Mouse (Mus musculus): ENCODE results near the gene Adat2.
A peak's percentile ranks its signal among the peaks of the same experiment; 100 is the strongest.

Gene Adat2

DNA sequence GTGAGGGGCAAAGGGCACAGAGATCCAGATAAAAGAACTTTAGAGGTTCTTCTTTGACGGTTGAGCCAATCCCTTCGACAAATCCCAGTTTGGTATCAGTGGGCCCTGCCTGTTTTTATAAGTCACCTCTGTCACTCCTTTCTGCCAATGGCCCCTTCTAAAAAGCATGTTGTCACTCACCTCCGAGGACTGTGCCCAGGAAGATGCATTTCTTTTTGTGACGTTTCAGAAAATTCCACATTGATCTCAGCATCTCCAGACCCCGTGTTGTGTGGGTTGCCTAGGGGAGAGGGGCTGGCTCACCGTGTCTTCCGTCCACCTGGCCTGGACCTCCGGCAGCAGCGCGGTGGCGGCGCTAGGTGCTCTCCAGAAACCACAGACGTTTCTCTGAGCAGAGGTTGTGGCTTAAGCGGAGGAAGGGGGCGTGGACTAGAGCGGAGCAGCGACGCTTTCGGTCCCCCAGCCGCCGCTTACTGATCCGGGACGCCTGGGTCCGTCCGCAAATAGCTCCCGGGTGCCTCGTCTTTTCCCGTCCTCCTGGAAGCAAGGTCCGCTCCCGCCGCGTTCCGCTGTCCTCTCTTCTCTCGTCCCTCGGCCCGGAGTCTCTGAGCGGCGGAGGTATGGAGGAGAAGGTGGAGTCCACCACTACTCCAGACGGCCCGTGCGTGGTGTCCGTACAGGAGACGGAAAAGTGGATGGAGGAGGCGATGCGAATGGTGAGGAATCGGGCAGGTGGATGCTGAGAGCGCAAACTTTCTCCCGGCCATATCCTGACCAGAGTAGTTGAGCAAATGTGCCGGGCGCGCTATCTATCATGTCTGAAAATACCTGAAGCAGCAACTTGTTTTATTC lies at the start of gene Adat2, which contains the start of gene Pex3:
Adat2 (plus strand) TSS at position 249 of the 852 bp plus-strand sequence.
Pex3 (minus strand) TSS at position 497 of the 852 bp plus-strand sequence.
- DNase-seq, result peak; percentile 86 to 91

DNA sequence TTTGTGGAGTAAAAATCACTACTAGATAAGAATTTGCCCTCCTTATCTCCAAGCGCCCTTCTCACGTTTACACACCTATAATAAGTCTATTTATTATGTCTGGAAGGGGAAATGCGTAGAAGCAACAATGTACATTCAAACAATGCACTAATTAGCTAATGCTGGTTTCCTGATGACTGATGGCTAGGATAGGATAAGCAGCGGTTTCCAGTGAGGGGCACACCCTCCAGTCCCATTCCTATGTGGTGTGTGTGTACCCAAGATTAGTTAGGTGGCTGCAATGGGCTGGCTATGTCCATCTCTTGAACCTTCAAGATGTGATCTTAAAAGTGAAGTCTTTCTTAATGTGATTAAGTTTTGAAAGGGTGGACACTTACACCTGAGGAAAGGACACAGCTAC lies 30.8 kb upstream of the Adat2 start:
- DNase-seq, result no peak

DNA sequence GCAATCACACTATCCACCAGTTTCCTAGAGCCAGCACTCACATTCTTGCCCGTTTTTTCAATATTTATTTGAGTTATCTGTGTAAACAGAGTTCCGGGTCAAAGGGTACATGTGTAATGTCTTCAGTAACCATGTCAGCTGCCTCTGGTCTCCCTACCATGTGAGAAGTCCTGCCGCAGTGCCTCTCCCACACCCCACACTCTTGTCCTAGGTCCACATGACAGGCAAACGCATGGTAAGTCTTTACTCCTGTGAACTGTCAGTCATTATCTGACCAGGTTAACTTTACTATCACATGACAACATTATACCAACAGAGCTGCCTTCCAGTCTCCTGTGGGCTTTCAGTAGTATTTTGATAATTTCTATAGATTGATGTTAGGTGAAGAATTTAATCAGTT lies 24.5 kb upstream of the Adat2 start:
- DNase-seq, result no peak

DNA sequence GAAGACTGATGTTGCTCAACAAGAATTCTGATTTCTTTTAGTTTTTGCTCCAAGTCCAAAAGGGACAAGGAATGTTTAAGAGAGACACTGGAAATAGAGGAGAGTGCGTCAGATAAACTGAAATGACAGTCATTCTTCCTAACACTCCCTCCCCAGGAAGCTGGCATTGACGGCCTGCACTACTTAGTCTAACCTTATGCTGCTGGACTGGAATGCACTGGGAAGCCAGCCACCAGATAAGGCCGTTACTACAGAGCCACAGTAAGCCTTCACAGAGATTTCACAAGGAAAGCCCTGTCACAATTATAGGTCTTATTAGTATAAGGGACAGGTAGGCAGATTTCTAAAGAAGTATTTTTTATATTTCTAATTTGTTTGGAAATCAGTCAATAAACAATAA lies 17.9 kb upstream of the Adat2 start:
- DNase-seq, result no peak

DNA sequence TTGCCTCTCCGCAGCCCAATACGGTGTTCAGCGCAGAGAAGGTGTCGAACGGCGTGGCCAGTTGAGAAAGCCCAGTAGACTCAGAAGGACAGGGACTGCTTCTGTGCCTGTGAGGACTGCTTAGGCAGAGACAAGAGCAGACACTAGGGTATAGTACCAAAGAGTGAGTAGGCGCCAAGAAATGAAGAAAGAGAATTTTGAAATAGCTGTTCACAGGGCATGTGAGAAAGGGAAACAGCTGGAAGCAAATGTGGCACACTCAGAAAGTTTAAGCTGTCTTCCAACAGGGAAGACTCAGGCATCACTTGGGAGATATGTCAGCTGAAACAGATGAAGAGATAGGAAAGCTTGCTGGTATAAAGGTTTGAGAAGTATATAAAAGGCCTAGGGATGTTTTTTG lies 16.0 kb upstream of the Adat2 start:
- no peak for DNase-seq

DNA sequence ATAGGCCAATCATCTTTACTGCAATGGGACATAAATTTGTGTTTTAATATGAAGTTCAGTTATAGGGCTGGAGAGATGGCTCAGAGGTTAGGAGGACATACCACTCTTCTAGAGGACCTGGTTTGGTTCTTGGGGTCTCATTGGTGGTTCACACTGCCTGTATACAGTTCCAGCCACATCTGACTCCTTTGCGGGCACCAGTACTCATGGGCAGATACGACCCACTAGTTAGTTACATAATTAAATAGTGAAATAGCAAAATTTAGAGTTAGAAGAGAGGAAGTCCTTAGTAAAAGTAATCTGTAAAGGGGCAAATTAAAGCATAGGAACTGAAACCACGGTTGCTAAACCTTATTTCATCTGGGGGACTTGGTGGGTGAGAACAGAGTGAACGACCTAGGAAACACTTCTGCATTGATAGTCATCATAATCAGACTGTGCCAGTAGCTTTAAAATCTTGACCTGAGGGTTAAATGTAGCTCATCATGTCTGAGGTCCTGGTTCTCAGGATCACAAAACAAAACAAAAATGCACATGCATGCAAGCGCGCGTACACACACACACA lies 12.8 kb upstream of the Adat2 start:
- DNase-seq, result no peak

DNA sequence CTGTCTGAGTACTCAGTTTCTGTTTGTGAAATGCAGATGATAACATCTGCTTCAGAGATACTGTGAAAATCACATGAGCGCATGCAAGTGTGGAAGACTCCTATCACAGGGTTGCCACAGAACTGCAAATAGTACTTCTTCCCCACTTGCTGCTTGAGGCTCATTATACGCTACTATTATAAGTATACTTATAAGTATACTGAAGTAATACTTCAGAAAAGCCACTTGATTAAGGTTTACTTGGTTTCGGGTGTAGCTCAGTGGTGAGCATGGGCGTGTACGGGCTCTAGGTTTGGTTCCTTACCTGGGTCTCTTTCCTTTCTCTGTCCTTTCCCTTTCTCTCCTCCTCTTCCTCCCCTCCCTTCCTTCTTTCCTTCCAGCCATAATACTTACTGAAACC lies 11.0 kb upstream of the Adat2 start:
- DNase-seq, result no peak

DNA sequence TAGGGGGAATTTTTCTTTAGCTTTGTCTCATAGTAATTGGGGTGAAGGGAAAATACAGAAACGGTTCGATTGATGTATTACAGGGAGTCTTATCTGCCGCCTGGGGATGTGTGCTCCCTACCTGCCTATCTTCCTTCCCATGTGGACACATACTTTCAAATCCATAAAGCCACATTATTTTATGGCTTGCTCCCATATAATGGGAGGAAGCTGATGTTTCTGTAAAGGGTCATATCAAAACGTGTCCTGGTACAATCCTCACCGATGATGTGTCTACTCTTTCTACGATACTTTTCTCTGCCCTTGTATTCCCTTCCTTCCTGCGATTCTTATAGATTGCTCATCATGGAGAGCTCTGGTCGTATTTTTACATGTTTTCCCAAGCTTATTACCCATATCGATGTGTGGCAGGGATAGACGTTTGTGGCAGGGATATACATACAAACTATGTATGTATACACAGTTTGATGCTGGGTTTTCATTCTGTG lies 848 bp downstream of the Adat2 start:
- no peak for DNase-seq

DNA sequence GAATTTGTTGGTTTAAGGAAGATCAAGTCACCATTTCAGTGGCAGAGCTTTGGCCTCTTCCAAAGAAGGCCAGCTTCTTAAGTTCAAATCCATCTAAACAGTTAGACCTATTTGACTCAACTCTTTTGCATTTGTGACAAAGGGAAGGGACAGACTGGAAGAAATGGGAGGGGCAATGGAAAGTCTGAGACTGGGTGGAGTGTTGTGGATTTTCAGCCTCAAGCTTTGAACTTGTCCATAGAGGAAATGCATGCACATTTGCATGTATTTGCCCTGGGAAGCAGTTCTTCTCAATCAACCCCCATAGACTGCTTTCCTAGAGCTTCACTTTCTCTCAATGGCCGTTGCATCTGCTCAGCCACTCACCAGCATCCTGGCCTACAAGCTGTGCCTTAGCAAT lies 1.6 kb downstream of the Adat2 start:
- no peak for DNase-seq

DNA sequence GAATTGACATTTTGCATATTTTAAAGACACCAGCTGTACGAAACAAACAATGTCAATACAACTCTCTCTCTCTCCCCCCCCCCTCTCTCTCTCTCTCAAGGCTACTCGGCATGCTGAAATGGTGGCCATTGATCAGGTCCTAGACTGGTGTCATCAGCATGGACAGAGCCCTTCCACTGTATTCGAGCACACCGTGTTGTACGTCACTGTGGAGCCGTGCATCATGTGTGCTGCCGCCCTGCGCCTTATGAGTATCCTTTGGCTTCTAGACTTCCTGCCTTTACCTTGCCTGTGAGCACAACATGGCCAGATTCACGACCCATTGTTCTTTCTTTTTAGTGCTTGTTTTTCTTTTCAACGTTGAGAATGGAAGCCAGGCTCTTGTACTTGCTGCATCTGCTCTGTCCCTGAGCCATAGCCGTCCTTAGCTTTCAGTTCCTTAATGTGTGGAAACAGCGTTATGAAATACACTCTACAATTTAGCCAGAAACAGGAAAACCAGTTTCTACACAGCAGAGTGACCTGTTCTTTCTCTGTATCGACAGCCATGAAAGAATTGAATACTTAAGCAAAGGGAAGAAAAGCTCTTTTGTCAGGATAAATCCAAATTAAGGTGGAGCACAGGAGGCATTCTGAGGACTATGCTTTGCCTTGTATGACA lies 7.5 kb downstream of the Adat2 start:
- no peak for DNase-seq

DNA sequence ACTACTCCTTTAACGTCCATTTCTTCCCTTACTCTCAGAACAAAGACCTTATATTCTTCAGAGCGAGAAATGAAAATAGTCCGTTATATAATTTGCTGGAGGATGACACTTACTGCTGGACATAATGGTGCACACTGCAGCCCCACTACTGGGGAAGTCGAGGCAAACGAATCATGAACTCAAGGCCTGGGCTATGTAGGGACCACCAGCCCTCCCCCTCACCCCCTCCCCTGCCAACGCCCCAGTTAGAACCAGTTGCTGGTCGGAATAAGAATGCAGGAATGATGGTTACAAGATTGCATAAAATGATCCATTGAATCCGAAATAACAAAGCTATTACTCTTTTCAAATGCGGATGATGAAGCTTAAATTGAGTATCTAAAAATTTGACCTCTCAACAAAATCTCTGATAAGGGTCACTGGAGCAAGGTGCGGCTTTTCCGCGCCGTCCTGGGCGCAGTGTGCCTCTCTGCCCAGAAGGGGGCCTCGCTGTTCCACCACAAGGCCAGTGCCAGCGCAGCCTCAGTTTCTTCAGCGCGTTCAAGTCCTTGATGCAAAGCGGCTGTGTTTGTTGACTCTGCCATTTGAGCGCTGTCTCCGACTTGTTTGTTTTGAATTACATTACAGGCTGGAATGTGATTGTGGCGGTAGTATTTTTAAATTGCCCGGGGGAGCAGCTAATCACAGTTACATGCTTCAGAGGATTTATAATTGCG lies 11.8 kb downstream of the Adat2 start:
- peak; percentile 73 to 75 for DNase-seq

DNA sequence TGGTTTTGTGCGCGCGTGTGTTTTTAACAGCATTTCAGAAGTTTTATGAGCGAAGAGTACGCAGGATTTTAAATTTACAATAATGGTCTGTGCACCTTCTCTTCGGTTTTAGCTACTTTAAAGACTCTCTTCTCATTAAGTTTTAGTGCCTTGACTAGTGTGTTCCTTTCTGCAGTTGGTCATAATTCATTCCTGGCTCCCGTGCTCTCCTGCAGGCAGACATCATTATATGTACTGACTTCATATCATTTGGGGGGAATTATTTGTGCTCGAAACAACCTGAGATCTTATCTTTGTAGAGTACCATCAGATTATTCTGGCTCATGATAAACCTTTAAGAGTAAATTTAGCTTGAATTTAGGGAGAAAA lies 12.4 kb downstream of the Adat2 start:
- no peak for DNase-seq

DNA sequence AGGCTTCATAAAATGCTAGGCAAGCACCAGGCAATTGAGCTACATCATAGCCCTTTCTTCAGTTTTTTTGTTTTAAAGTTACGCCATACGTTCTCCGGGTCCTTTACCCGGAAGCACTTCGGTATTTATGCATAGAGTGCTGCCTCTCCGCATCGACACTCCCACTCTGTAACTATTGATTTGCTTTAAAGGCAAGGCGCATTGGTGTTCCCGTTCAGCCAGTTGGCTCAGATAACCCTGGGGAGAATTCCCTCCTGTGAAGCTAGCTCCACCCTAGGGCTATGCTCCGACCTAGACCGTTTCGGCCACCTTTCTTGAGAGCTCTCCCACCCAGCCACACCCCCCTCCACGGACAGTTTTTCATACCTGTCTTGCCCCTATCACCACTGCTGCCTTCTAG lies 13.7 kb downstream of the Adat2 start:
- DNase-seq, result no peak

DNA sequence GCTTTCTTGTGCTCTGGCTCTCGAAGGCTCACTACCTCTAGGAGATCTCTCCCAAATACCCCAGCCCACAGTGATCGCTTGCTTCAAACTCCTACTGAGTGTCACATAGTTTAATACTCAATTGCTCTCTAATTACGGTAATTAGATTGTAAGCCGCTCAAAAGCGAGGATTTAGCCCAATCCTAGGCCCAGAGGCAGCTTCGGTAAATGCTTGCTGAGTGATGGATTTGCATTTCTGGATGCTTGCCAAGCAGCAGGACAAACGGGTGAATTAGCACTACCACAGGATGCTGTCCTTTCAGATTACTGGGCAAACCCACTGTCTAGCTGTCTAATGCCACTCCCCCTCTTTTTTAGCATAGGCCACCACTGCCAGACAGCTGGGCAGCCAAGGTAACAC lies 17.1 kb downstream of the Adat2 start:
- no peak for DNase-seq

DNA sequence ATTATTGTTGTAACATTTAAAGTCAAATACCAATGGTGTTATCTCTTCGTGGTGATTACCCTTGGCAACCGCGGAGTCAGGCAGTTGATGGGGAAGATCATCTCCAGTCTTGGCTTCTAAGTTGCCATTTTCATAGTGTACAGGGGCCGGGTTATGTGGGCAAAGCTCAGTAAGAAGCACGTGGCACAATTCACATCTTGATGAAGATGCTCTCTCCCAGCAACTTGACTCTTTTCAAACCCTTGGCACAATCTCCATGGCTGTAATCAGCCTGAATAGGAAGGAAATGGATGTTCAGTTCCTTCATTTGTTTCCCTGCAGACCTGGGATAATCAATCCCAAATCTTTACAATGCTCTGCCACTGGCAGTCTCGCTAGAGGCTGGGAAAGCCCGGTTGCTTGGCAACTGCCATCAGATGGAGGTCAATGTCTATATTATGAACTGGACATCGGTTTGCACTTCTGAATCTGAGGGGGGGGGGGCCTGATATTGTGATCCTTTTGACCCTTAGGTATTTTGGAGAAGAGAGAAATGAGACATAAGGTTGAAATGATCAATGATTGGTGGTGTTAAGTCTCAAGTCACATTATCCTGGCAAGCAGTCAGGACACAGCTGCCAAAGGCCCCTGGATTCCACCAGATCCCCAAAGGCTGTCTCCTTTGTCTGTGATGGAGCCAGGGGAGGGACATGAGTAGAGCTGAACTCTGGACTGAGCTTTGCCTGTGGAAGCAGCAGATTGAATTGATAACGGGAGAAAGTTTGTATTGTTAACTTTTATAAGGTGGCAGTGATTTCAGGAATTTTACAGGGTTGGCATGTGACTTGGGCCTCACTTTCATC lies 18.2 kb downstream of the Adat2 start:
- no peak for DNase-seq

DNA sequence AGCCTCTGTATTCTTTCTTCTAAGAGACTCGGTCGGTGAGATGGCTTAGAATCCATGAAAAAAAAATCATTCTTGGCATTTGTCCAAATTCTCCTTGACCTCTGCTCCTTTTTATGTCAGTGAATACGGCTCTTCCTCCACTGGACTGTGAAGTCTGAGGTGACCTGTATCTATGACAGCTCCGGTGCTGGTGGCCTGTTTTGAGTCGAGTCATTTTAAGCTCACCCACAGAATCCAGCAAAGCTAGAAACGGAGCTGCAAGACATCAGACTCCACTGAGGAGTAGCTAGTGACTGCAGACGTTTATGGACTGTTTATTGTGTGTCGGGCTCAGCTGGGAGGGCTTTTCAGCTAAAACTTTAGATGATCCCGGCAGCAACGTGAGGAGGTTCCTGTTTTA lies 19.3 kb downstream of the Adat2 start:
- DNase-seq, result no peak

DNA sequence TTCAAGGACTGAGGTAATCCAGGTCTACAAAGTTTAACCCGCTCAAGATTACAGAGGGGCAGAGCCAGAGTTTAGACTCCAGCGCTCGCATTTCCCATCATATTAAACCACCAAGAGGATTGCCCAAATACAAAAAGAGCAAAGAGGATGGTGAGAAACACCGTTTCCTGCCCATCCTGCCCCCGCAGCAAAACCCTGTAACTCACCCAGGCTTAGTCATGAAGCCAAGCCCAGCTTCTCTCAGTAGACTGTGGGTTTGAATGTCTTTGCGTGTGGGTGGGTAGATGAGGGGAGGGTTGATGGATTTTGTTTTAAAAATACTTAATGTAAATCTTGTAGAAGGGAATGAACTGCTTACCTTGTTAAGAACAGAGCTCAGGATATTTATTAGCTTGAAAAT lies 19.7 kb downstream of the Adat2 start:
- DNase-seq, result no peak

DNA sequence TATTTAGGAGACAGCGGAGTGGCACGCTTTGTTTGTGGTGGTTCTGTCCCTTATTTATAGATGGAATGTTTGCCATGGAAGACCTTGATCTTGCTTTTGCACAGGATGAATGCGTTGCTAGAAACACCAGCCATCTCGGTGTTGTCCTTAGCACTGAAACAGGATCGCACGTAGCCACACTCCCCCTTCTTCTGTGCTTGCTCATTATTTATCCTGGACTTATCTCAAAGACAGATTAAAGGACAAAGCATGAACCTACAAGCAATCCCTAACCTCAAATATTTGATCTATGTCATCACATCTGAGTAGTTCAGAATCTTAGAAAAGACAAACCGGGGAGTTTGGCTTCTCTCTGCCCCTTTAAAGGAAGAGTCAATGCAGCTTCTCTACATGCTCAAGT lies 24.4 kb downstream of the Adat2 start:
- DNase-seq, result no peak

DNA sequence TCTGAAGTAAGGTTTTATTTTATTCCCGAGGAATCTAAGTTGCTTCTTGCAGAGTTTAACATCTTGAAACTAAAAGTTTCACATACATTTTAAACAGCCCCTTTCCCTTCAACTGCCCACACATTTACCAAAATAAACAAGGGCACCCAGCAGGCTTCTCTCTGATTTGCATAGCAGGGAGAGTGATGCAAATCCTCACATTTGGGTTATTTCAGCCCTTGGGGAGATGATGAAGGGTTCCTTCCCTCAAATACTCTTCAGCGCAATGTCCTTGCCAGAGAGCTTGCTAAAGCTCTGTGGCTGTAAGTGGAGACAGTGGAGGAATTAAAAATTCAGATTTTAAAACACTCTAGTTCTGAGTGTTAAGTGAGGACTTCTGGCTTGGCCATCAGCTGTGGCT lies 35.2 kb downstream of the Adat2 start:
- no peak for DNase-seq

DNA sequence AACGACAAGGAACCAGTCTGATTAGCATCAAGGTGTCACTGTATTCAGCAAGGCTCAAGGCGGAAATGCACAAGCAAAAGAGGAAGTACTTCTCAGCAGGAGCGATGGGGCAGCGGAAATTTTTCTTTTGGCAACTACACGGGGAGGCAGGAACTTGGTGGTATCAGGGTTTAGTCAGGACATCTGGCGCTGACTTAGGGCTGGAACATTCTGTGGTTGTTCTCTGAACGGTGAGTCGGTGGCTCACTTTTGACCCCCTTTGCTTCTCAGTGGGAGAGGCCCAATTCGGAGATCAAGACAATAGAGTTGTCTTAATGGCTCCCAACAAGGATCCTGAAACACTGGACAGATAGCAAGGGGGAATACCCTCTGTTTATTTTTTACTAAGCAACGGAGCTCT lies 39.5 kb downstream of the Adat2 start:
- DNase-seq, result no peak

DNA sequence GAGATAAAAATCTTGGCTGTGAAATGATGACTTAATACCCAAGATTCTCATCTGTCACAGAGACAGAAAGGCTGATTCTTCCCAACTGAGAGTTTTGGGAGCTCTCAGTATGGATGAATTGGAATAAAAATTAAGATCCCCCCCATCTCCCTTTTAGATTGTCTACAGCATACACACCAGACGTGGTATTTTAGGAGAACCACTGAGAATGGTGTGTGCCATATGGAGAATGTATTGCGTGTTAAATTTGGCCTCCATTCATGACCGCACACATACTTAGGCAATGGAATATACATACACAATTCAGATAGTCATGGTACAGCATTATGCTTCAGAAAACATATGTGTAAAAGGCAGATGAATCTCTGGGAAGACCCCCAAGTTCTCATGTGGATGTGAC lies 40.8 kb downstream of the Adat2 start:
- DNase-seq, result no peak

DNA sequence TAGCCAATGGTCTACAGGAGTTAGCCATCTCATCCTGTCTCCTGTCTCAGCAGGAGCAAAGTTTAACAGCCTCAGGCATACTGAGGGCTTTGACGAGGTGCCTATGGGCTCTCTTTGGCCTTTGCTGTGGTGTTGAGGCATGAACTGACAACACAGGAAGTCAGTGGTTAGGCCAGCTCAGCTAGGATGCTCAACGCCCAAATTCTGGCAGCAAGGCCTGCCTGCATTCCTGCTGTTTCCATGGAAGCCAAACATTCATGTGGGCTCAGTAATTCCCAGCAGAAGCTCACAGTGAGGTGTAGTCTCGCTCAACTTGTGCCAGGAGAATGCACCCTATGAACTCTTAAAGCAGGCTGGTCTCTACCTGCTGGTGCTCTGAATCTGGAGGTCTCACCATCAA lies 43.4 kb downstream of the Adat2 start:
- no peak for DNase-seq
